Mouse (Mus musculus): ENCODE results near the gene Mr1. TPM values are rescaled to one million over a fixed set of nuclear protein-coding genes. Genes with fewer than 3 reads are reported as not detected.

Gene Mr1
- polyA plus RNA-seq, 1 experiment from 2014 or later, result 5.7 TPM

DNA sequence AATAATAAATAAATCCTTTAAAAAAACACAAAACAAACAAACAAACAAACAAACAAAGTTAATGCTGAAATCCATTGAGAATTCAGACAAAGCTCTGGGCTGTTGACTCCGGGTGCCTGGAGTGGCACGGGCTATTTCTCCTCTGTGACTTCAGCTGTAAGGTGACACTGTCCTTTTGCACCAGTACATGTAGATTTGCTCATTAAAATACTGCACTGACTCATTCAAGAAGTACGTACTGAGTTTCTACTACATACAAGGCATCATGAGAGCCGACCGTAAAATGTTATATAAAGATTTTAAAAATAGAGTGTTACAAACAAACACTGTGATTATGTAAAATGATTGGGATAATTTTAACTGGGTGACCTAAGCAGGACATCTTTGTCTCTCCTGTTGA is 22.2 kb downstream of the Mr1 start:
- Histone ChIP-seq H3K9me3 (replicated peaks) (no peaks in the 10 kb centered on the region), H3K4me3 (replicated peaks) (no peak overlapping the region), H3K9ac (no peak overlapping the region), H3K4me2 (no peak overlapping the region), H3K27ac (no peak overlapping the region), H3K4me1 (0 out of 2 replicates have a peak, but pooled peaks cover 4% of the 10 kb centered on the region), H3K27me3 (no peaks in the 10 kb centered on the region), H3K36me3 (no peaks in the 10 kb centered on the region)
- no peak for ATAC-seq (replicated peaks; ENCODE audit: low FRiP score)
- WGBS, result 89% methylated on average over 5 of the region's 5 CpGs

- H3K4me2 ChIP-seq, result no peak overlapping the region
Observed at GRCm38 (mm10) chr1:155121977-155122939, 24.4 kb downstream of the Mr1 start.

GRCm38 (mm10) chr1:155119719-155120118 is 26.9 kb downstream of the Mr1 start:
- no peaks in the 10 kb centered on the region for H3K27me3 ChIP-seq
- 0 out of 2 replicates have a peak, but pooled peaks cover 4% of the 10 kb centered on the region for H3K4me1 ChIP-seq
- 32% methylated on average over 1 of the region's 1 CpGs for WGBS
- no peak overlapping the region for H3K27ac ChIP-seq
- no peak overlapping the region for H3K4me2 ChIP-seq
- H3K9me3 ChIP-seq (replicated peaks), result no peaks in the 10 kb centered on the region
- ATAC-seq (replicated peaks; ENCODE audit: low FRiP score), result no peak
- no peak overlapping the region for H3K9ac ChIP-seq
- no peak overlapping the region for H3K4me3 ChIP-seq (replicated peaks)
- no peaks in the 10 kb centered on the region for H3K36me3 ChIP-seq

More at GRCm38 (mm10) chr1:155121977-155122939, 24.4 kb downstream of the Mr1 start:
- Histone ChIP-seq H3K4me3 (replicated peaks) (no peak overlapping the region), H3K9ac (no peak overlapping the region), H3K9me3 (replicated peaks) (no peaks in the 10 kb centered on the region), H3K27ac (no peak overlapping the region), H3K27me3 (no peaks in the 10 kb centered on the region), H3K36me3 (no peaks in the 10 kb centered on the region), H3K4me1 (0 out of 2 replicates have a peak, but pooled peaks cover 4% of the 10 kb centered on the region)
- 72% methylated on average over 21 of the region's 21 CpGs for WGBS
- no peak for ATAC-seq (replicated peaks; ENCODE audit: low FRiP score)

DNA sequence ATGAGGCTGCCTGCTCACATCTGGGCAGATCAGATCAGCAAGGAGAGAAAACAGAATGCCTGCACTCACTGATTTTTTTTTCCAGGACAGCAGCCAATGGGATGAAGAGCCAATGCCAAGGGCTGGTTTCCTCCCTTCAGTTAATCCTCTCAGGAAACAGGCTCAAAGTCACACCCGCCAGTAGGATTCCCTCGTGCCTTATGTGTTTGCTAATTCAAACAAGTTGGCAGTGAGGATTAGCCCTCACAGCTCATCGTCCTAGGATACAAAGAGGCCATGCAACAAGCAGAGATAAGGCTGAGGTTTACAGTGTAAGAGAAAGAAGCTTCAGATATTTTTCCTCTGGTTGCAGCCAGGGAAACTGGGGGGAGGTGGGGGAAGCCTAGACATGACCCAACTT is 32.7 kb downstream of the Mr1 start:
- Histone ChIP-seq H3K27me3 (no peaks in the 10 kb centered on the region), H3K9me3 (replicated peaks) (no peaks in the 10 kb centered on the region), H3K36me3 (no peaks in the 10 kb centered on the region), H3K9ac (no peak overlapping the region), H3K4me1 (peaks cover 10% of the 10 kb centered on the region), H3K4me3 (replicated peaks) (no peak overlapping the region), H3K27ac (no peak overlapping the region), H3K4me2 (no peak overlapping the region)
- WGBS, result 40% methylated on average over 3 of the region's 3 CpGs
- no peak for ATAC-seq (replicated peaks; ENCODE audit: low FRiP score)

- Histone ChIP-seq H3K36me3 (no peaks in the 10 kb centered on the region), H3K4me3 (replicated peaks) (no peak overlapping the region), H3K27ac (no peak overlapping the region), H3K4me1 (peaks cover 13% of the 10 kb centered on the region), H3K9ac (no peak overlapping the region), H3K4me2 (no peak overlapping the region), H3K27me3 (no peaks in the 10 kb centered on the region), H3K9me3 (replicated peaks) (no peaks in the 10 kb centered on the region)
- 95% methylated on average over 1 of the region's 1 CpGs for WGBS
- 0 out of 2 replicates have a peak, but pooled peaks have one; percentile 17 for ATAC-seq (replicated peaks; ENCODE audit: low FRiP score)
Observed at GRCm38 (mm10) chr1:155112875-155113274, 33.7 kb downstream of the Mr1 start.

GRCm38 (mm10) chr1:155112118-155112517 is 34.5 kb downstream of the Mr1 start:
- H3K4me3 ChIP-seq (replicated peaks), result no peak overlapping the region
- WGBS, result 31% methylated on average over 4 of the region's 4 CpGs
- H3K4me2 ChIP-seq, result no peak overlapping the region
- no peaks in the 10 kb centered on the region for H3K36me3 ChIP-seq
- no peaks in the 10 kb centered on the region for H3K27me3 ChIP-seq
- H3K9ac ChIP-seq, result no peak overlapping the region
- H3K9me3 ChIP-seq (replicated peaks), result no peaks in the 10 kb centered on the region
- ATAC-seq (replicated peaks; ENCODE audit: low FRiP score), result peak; percentile 64
- no peak overlapping the region for H3K27ac ChIP-seq
- H3K4me1 ChIP-seq, result peaks cover 13% of the 10 kb centered on the region

- H3K36me3 ChIP-seq, result no peaks in the 10 kb centered on the region
- H3K9me3 ChIP-seq (replicated peaks), result no peaks in the 10 kb centered on the region
- peaks cover 13% of the 10 kb centered on the region for H3K4me1 ChIP-seq
- no peak for ATAC-seq (replicated peaks; ENCODE audit: low FRiP score)
- no peaks in the 10 kb centered on the region for H3K27me3 ChIP-seq
- H3K4me2 ChIP-seq, result no peak overlapping the region
- no peak overlapping the region for H3K9ac ChIP-seq
- no peak overlapping the region for H3K4me3 ChIP-seq (replicated peaks)
- no peak overlapping the region for H3K27ac ChIP-seq
- 37% methylated on average over 6 of the region's 6 CpGs for WGBS
Observed at GRCm38 (mm10) chr1:155111491-155111890, 35.1 kb downstream of the Mr1 start.

GRCm38 (mm10) chr1:155109387-155110350 is 36.9 kb downstream of the Mr1 start:
- H3K4me2 ChIP-seq, result peak overlapping the region; percentile 38
- no peak for ATAC-seq (replicated peaks; ENCODE audit: low FRiP score)
- H3K4me3 ChIP-seq (replicated peaks), result no peak overlapping the region
- H3K27me3 ChIP-seq, result no peaks in the 10 kb centered on the region
- no peak overlapping the region for H3K27ac ChIP-seq
- 15% methylated on average over 18 of the region's 18 CpGs for WGBS
- H3K9ac ChIP-seq, result no peak overlapping the region
- peaks cover 13% of the 10 kb centered on the region for H3K4me1 ChIP-seq
- H3K9me3 ChIP-seq (replicated peaks), result no peaks in the 10 kb centered on the region
- no peaks in the 10 kb centered on the region for H3K36me3 ChIP-seq

- H3K4me3 ChIP-seq (replicated peaks), result no peak overlapping the region
- H3K9me3 ChIP-seq (replicated peaks), result no peaks in the 10 kb centered on the region
- H3K27ac ChIP-seq, result no peak overlapping the region
- 32% methylated on average over 4 of the region's 4 CpGs for WGBS
- H3K4me1 ChIP-seq, result peaks cover 13% of the 10 kb centered on the region
- no peaks in the 10 kb centered on the region for H3K36me3 ChIP-seq
- H3K9ac ChIP-seq, result no peak overlapping the region
- no peak overlapping the region for H3K4me2 ChIP-seq
- no peak for ATAC-seq (replicated peaks; ENCODE audit: low FRiP score)
- H3K27me3 ChIP-seq, result no peaks in the 10 kb centered on the region
Observed at GRCm38 (mm10) chr1:155108412-155108811, 38.2 kb downstream of the Mr1 start.

- WGBS, result 41% methylated on average over 5 of the region's 5 CpGs
- ATAC-seq (replicated peaks; ENCODE audit: low FRiP score), result no peak
- no peaks in the 10 kb centered on the region for H3K9me3 ChIP-seq (replicated peaks)
- H3K4me3 ChIP-seq (replicated peaks), result no peak overlapping the region
- H3K4me1 ChIP-seq, result peaks cover 13% of the 10 kb centered on the region
- no peak overlapping the region for H3K9ac ChIP-seq
- no peak overlapping the region for H3K27ac ChIP-seq
- H3K36me3 ChIP-seq, result no peaks in the 10 kb centered on the region
- H3K27me3 ChIP-seq, result no peaks in the 10 kb centered on the region
- no peak overlapping the region for H3K4me2 ChIP-seq
Observed at GRCm38 (mm10) chr1:155107843-155108242, 38.8 kb downstream of the Mr1 start.

DNA sequence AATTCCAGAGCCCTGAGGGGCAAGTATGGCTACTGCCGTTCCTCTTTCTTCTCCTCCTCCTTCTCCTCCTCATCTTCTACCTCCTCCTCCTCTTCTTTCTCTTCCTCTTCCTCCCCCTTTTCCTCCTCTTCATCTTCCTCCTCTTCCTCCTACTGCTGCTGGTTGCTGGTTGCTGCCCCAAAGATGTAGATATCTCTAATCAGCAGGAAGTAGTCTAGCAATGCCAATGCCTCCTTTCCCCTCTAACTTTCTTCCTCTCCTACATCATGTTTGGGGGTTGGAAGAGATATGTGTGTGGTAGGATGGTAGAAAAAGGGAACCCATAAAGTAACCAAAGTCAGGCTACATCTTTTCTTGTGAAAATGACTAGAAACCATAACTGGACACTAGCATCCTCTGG is 40.3 kb downstream of the Mr1 start:
- Histone ChIP-seq H3K9me3 (replicated peaks) (no peaks in the 10 kb centered on the region), H3K36me3 (no peaks in the 10 kb centered on the region), H3K27ac (no peak overlapping the region), H3K4me3 (replicated peaks) (no peak overlapping the region), H3K9ac (no peak overlapping the region), H3K4me2 (no peak overlapping the region), H3K27me3 (no peaks in the 10 kb centered on the region), H3K4me1 (peaks cover 13% of the 10 kb centered on the region)
- WGBS, result 76% methylated on average over 1 of the region's 1 CpGs
- ATAC-seq (replicated peaks; ENCODE audit: low FRiP score), result no peak

DNA sequence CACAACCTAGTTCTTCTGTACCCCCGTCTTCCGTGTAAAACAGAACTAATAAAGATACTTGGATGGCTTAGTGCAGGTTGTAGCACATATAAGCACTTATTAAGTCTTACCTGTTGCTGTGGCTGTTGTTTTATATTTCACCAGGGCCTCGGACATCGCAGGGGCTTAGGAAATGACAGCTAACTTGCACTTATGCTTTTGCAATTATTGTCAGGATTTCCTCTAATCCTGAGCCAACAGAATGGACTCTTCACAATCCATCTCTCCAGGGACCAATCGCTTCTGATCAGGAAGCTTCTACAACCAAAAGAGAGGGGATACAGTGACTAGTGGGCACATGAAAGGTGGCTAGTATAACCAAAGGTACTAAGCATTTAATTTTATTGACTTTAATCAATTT is 42.6 kb downstream of the Mr1 start:
- Histone ChIP-seq H3K4me2 (no peak overlapping the region), H3K36me3 (no peaks in the 10 kb centered on the region), H3K9me3 (replicated peaks) (no peaks in the 10 kb centered on the region), H3K27ac (no peak overlapping the region), H3K4me3 (replicated peaks) (no peak overlapping the region), H3K27me3 (no peaks in the 10 kb centered on the region), H3K4me1 (peaks cover 8% of the 10 kb centered on the region), H3K9ac (no peak overlapping the region)
- 84% methylated on average over 5 of the region's 5 CpGs for WGBS
- ATAC-seq (replicated peaks; ENCODE audit: low FRiP score), result no peak
